Mouse (Mus musculus): ENCODE measurements around the gene Arhgef3. TPM values are rescaled to one million over a fixed set of nuclear protein-coding genes. Genes with fewer than 3 reads are reported as not detected.

The Arhgef3 gene
- polyA plus RNA-seq, 1 experiment from 2014 or later: 6.6 TPM

DNA sequence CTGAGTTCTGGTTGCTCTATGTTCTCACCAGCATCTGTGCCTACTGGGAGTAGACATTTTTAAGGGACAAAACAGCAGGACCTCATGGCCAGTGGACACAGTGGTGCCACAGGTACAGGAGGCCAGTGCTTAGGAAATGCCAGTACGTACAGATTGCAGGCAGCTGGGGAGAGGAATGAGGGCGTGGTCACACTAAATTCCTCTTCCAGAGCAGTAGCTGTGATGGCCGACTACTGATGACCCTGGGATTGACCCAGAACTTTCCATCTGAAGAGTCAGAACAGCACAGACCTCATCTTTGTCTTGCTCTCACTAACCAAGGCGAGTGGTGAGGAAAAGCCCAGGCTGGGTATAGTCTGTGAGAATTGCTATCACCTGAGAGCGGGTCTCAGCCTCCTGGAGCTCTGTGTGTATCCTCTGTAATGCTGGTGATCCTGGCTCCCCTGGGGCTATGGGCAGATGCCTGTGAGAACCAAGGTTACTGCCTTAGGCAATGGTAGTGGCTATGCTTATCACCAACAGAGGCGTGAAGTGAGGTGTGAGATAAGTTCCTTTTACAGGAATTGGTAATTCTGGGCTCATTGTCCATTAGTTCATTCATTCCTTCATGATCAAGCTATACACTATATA, 35.4 kb downstream of the Arhgef3 start:
- 74% methylated on average over 6 of the region's 6 CpGs for WGBS
- no peak for ATAC-seq (ENCODE audit: low FRiP score)
- Histone ChIP-seq H3K27me3 (no peaks in the 10 kb centered on the region), H3K9ac (no peak overlapping the region), H3K36me3 (no peaks in the 10 kb centered on the region), H3K4me2 (replicated peaks) (no peak overlapping the region), H3K27ac (no peak overlapping the region), H3K4me3 (no peak overlapping the region), H3K9me3 (replicated peaks) (no peaks in the 10 kb centered on the region), H3K4me1 (0 out of 2 replicates have a peak, but pooled peaks cover 4% of the 10 kb centered on the region)

DNA sequence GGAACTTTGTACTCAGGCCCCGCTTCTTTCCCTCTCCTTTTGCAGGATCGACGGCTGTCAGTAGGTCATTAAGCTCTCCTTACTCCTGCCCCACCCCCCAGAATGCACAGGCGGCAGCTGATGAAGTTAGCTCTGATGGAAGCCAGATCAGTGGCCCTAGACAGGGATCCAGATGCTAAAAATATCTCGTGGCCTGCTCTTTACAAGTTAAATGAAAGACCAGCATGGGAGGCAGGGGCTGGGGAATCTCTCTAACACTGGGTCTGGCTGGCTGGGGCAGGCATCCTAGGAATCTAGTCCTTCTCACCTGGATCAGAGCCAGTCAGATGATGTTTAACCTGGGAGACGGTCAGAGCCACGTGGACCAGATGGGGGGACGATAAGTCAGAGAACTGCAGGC, 36.7 kb downstream of the Arhgef3 start:
- Histone ChIP-seq H3K9me3 (replicated peaks) (no peaks in the 10 kb centered on the region), H3K36me3 (no peaks in the 10 kb centered on the region), H3K4me1 (no peaks in the 10 kb centered on the region), H3K4me2 (replicated peaks) (no peak overlapping the region), H3K4me3 (no peak overlapping the region), H3K9ac (no peak overlapping the region), H3K27ac (no peak overlapping the region), H3K27me3 (no peaks in the 10 kb centered on the region)
- ATAC-seq (ENCODE audit: low FRiP score): no peak
- 62% methylated on average over 8 of the region's 8 CpGs for WGBS

DNA sequence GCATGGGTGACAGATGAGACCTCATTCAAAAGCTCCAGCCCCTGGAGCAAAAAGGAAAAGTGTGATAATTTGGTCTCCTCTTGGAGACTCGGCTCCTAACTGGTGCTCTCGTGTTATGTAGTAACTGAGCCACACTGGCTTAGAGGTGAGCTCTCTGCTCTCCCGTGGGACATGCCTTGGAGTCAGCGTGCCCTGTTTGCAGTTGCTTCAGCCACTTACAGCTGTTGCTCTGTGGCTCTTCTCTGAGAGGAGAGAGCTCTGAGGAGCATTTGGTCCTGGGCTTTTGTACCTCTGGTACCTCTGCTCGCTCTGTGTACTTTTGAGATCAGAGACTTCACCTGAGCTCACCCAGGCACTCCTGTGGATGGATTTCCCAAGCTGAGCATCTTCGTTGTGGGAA, 40.4 kb downstream of the Arhgef3 start:
- Histone ChIP-seq H3K27me3 (no peaks in the 10 kb centered on the region), H3K4me2 (replicated peaks) (no peak overlapping the region), H3K4me3 (no peak overlapping the region), H3K9ac (no peak overlapping the region), H3K4me1 (no peaks in the 10 kb centered on the region), H3K27ac (no peak overlapping the region), H3K36me3 (no peaks in the 10 kb centered on the region), H3K9me3 (replicated peaks) (no peaks in the 10 kb centered on the region)
- WGBS: 73% methylated on average over 6 of the region's 6 CpGs
- no peak for ATAC-seq (ENCODE audit: low FRiP score)

DNA sequence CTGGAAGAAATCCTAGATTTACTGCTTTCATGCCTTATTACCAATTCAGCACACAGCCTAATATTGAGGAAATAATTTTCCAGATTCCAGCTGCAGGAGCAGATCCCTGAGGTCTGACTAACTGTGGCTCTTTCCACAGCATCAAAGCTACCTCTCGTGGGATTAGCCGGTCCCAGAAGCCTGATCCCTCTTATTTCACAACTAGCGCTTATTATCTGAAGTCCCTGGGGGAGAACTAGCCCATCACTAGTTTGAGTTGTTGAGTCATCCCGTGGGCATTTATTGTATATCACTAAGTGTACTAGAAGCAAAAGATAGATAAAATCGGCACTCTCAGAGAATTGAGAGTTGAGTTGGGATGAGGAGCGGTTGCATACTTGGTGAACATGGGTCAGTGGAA, 41.3 kb downstream of the Arhgef3 start:
- H3K36me3 ChIP-seq: no peaks in the 10 kb centered on the region
- H3K27me3 ChIP-seq: no peaks in the 10 kb centered on the region
- H3K4me3 ChIP-seq: no peak overlapping the region
- no peak overlapping the region for H3K9ac ChIP-seq
- WGBS: 88% methylated on average over 6 of the region's 6 CpGs
- no peaks in the 10 kb centered on the region for H3K9me3 ChIP-seq (replicated peaks)
- H3K4me2 ChIP-seq (replicated peaks): no peak overlapping the region
- ATAC-seq (ENCODE audit: low FRiP score): no peak
- no peak overlapping the region for H3K27ac ChIP-seq
- no peaks in the 10 kb centered on the region for H3K4me1 ChIP-seq

DNA sequence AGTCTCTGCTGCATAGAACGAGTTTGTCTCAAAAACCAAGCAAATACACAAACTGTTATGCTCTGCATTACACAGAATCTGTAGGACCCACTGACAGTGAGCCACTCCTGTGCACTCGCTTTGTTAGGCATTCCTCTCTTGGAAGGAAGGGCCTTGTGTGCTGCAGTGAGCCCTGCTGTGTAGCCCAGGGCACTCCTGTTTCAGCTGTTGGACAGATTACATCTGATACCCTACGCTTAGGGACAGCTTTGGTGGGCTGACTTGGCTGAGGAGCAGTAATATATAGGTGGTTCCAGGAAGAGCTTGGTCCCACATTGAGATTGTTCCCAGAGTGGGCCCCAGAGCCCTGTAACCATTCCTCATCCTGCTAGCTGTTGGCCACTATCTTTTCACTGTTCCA, 43.4 kb downstream of the Arhgef3 start:
- H3K27ac ChIP-seq: no peak overlapping the region
- H3K27me3 ChIP-seq: no peaks in the 10 kb centered on the region
- no peak overlapping the region for H3K4me3 ChIP-seq
- no peaks in the 10 kb centered on the region for H3K36me3 ChIP-seq
- ATAC-seq (ENCODE audit: low FRiP score): no peak
- H3K4me2 ChIP-seq (replicated peaks): no peak overlapping the region
- no peaks in the 10 kb centered on the region for H3K9me3 ChIP-seq (replicated peaks)
- H3K9ac ChIP-seq: no peak overlapping the region
- 73% methylated on average over 3 of the region's 3 CpGs for WGBS
- no peaks in the 10 kb centered on the region for H3K4me1 ChIP-seq

DNA sequence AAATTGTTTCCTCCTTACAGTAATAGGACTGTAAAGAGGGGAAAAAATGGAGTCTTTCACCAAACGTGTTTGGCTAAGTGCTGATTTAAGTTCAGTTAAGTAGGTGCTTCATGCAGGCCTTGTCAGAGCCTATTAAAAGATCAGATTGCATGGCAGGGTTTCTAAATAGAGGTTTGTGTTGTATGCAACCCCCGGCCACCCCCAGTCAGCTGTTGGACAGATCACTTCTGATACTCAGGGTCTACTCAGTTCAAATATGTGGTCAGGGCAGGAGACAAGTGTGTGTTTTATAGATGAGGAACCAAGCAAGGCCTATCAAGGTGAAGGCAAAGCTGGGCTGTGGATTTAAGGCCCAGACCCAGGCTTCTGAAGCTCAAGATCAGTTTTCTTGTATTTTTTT, 44.1 kb downstream of the Arhgef3 start:
- no peak overlapping the region for H3K9ac ChIP-seq
- H3K27me3 ChIP-seq: no peaks in the 10 kb centered on the region
- H3K4me1 ChIP-seq: no peaks in the 10 kb centered on the region
- H3K36me3 ChIP-seq: no peaks in the 10 kb centered on the region
- no peaks in the 10 kb centered on the region for H3K9me3 ChIP-seq (replicated peaks)
- 71% methylated on average over 2 of the region's 2 CpGs for WGBS
- no peak overlapping the region for H3K4me3 ChIP-seq
- H3K27ac ChIP-seq: no peak overlapping the region
- no peak overlapping the region for H3K4me2 ChIP-seq (replicated peaks)
- ATAC-seq (ENCODE audit: low FRiP score): no peak

DNA sequence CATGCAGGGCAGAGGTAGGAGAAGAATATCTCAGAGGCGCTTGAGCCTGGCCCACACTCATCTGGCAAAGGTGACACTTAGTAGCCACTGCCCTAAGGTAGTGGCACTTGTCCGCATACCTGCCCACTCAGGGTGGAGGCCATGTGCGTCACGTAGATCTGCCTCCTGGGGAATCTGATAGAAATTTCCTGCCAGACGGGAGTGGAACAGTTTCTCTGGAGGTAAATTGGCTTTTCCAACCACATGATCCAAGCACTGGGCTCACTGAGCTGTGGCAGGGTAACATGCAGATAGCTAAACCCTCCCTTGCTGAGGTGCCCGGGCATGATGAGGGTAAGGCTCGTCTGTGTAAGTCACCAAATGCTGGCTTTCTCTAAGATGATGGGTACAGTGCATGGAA, 46.1 kb downstream of the Arhgef3 start:
- 89% methylated on average over 7 of the region's 7 CpGs for WGBS
- H3K27ac ChIP-seq: no peak overlapping the region
- no peak overlapping the region for H3K4me2 ChIP-seq (replicated peaks)
- no peaks in the 10 kb centered on the region for H3K9me3 ChIP-seq (replicated peaks)
- no peak overlapping the region for H3K9ac ChIP-seq
- no peaks in the 10 kb centered on the region for H3K4me1 ChIP-seq
- ATAC-seq (ENCODE audit: low FRiP score): no peak
- H3K4me3 ChIP-seq: no peak overlapping the region
- H3K36me3 ChIP-seq: no peaks in the 10 kb centered on the region
- H3K27me3 ChIP-seq: no peaks in the 10 kb centered on the region

DNA sequence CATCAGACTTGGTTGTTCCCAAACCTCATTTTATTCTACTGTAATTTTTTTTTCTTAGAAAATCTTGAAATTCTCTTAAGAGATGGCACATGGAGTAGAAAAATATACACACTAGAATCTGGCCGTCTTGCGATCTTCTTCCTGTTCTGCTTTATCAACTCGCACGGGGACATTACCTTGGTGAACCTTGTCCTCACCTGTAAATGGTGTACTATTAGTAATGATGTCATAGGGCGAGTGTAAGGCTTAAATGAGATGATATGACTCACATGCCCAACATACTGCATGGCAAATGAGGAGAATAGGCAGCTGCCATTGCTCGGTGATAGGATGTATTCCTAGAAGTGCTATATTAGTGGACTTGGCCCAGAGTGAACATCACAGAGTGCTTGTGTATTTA, 49.9 kb downstream of the Arhgef3 start:
- no peaks in the 10 kb centered on the region for H3K27me3 ChIP-seq
- H3K27ac ChIP-seq: no peak overlapping the region
- H3K4me2 ChIP-seq (replicated peaks): no peak overlapping the region
- ATAC-seq (ENCODE audit: low FRiP score): no peak
- WGBS: 92% methylated on average over 6 of the region's 6 CpGs
- no peaks in the 10 kb centered on the region for H3K9me3 ChIP-seq (replicated peaks)
- peaks cover 4% of the 10 kb centered on the region; the same call in 1 of the 2 replicates for H3K4me1 ChIP-seq
- H3K4me3 ChIP-seq: no peak overlapping the region
- H3K9ac ChIP-seq: no peak overlapping the region
- no peaks in the 10 kb centered on the region for H3K36me3 ChIP-seq

DNA sequence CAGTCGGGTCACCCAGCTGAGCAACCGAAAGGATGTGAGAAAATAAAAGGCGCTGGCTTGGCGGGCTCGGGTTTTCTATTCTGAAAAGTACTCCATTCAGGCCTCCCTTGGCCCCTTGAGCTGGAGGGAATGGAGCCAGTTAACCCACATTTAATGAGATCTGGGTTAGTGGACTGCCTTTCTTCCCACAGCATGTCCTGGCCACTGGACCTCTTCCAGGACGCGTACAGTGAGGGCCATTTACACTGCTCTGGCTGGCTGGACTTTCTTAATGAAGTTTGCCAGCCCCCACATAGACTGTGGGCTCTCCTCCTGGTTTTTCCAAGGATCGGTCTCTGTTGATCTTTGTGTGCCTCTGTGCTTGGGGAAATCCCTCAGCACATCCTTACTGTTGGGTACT, 52.1 kb downstream of the Arhgef3 start:
- H3K27ac ChIP-seq: no peak overlapping the region

DNA sequence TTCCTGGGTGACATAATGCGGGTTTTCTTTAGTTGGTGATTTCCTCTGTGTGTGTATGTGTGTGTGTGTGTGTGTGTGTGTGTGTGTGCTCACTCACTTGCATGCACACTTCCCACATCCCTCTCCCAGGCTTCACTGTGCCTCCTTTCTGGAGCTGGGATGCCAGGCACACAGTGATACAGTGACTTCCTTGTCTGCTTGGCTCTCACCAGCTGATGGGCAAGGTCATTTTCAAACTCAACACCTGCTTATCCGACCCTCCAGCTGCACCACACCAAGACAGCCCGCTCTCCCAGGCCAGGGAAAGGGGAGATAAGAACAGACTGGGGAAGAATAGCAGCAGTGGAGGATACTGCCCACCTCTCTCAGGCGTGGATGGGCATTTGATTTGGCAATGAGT, 52.5 kb downstream of the Arhgef3 start:
- no peak overlapping the region for H3K27ac ChIP-seq

More for the DNA sequence above, 52.1 kb downstream of the Arhgef3 start:
- peaks cover 4% of the 10 kb centered on the region; the same call in 1 of the 2 replicates for H3K4me1 ChIP-seq
- no peaks in the 10 kb centered on the region for H3K36me3 ChIP-seq
- H3K9me3 ChIP-seq (replicated peaks): no peaks in the 10 kb centered on the region
- H3K27me3 ChIP-seq: no peaks in the 10 kb centered on the region
- no peak overlapping the region for H3K4me3 ChIP-seq
- no peak for ATAC-seq (ENCODE audit: low FRiP score)
- WGBS: 51% methylated on average over 8 of the region's 8 CpGs
- no peak overlapping the region for H3K4me2 ChIP-seq (replicated peaks)
- no peak overlapping the region for H3K9ac ChIP-seq

DNA sequence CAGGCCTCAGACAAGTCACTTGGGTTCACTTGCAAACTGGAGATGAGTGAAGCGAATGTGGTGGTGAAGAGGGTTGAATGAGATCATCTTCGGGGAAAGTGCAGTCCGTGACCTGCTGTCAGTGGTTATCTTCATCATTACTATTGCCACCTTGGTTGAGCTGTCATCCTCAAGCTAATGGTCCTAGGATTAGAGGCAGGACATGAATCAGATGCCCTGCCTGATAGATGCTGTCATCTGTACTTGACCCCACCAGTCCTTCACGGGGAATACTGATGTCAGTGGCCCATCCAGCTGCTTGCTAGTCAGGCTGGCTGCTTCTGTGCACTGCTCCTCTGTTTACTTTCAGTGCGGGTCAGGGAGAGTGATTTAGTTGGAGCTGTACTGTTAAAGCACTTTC, 53.7 kb downstream of the Arhgef3 start:
- no peak overlapping the region for H3K4me2 ChIP-seq (replicated peaks)
- ATAC-seq (ENCODE audit: low FRiP score): no peak
- H3K9me3 ChIP-seq (replicated peaks): no peaks in the 10 kb centered on the region
- no peak overlapping the region for H3K9ac ChIP-seq
- no peak overlapping the region for H3K4me3 ChIP-seq
- no peaks in the 10 kb centered on the region for H3K36me3 ChIP-seq
- no peak overlapping the region for H3K27ac ChIP-seq
- no peaks in the 10 kb centered on the region for H3K27me3 ChIP-seq
- 87% methylated on average over 5 of the region's 5 CpGs for WGBS
- peaks cover 4% of the 10 kb centered on the region; the same call in 1 of the 2 replicates for H3K4me1 ChIP-seq

More for the DNA sequence above, 52.5 kb downstream of the Arhgef3 start:
- no peaks in the 10 kb centered on the region for H3K36me3 ChIP-seq
- peak; percentile 63; the same call in 1 of the 2 replicates for ATAC-seq (ENCODE audit: low FRiP score)
- no peak overlapping the region for H3K9ac ChIP-seq
- H3K4me1 ChIP-seq: peaks cover 4% of the 10 kb centered on the region; the same call in 1 of the 2 replicates
- no peaks in the 10 kb centered on the region for H3K27me3 ChIP-seq
- WGBS: 78% methylated on average over 4 of the region's 4 CpGs
- no peak overlapping the region for H3K4me2 ChIP-seq (replicated peaks)
- no peak overlapping the region for H3K4me3 ChIP-seq
- no peaks in the 10 kb centered on the region for H3K9me3 ChIP-seq (replicated peaks)

DNA sequence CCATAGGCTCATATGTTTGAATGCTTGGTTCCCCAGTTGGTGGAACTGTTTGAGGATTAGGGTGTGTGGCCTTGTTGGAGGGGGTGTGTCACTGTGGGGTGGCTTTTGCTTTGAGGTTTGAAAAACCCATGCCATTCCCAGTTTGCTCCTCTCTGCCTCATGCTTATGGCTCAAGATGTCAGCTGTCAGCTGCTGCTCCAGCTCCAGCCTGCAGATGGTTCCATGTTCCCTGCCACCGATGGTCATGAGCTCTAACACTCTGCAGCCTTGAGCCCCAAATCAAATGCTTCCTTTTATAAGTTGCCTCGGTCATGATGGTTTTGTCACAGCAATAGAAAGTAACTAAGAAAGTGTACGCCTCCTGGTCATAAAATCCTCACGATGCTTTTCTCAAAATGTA, 54.6 kb downstream of the Arhgef3 start:
- H3K27me3 ChIP-seq: no peaks in the 10 kb centered on the region
- no peaks in the 10 kb centered on the region for H3K9me3 ChIP-seq (replicated peaks)
- H3K4me1 ChIP-seq: peaks cover 4% of the 10 kb centered on the region; the same call in 1 of the 2 replicates
- no peak overlapping the region for H3K9ac ChIP-seq
- ATAC-seq (ENCODE audit: low FRiP score): no peak
- 89% methylated on average over 4 of the region's 4 CpGs for WGBS
- no peak overlapping the region for H3K4me3 ChIP-seq
- no peak overlapping the region for H3K27ac ChIP-seq
- H3K36me3 ChIP-seq: no peaks in the 10 kb centered on the region
- no peak overlapping the region for H3K4me2 ChIP-seq (replicated peaks)

DNA sequence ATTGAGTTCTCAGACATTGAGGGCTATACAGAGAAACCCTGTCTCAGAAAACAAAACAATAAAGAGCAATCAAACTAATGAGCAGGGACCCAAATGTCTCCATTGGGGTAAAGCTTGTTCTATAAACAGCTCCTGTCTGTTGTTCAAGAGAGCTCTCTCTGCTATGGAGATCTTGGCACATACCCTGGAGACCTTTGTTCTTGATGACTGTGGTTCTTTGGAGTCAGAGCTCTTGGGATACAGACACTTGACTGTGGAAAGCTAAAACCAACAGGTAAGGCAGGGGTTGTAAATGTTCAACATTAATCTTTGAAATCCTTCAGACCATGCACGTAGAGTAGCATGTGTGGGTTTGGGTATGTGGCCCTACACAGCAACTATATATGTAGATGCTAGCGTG, 55.7 kb downstream of the Arhgef3 start:
- H3K4me3 ChIP-seq: no peak overlapping the region
- no peak for ATAC-seq (ENCODE audit: low FRiP score)
- WGBS: 91% methylated on average over 2 of the region's 2 CpGs
- H3K4me2 ChIP-seq (replicated peaks): no peak overlapping the region
- H3K9ac ChIP-seq: no peak overlapping the region
- H3K36me3 ChIP-seq: no peaks in the 10 kb centered on the region
- no peaks in the 10 kb centered on the region for H3K27me3 ChIP-seq
- H3K27ac ChIP-seq: no peak overlapping the region
- no peaks in the 10 kb centered on the region for H3K9me3 ChIP-seq (replicated peaks)
- H3K4me1 ChIP-seq: peaks cover 4% of the 10 kb centered on the region; the same call in 1 of the 2 replicates

Measured in hindbrain, embryonic 12.5 days (tissue).